Mouse (Mus musculus) lung, embryonic 15.5 days (tissue): ENCODE results near the gene Crtc3. TPM values are rescaled to one million over a fixed set of nuclear protein-coding genes. Genes with fewer than 3 reads are reported as not detected.

ENCODE experiments used
- ATAC-seq: fragments of 200-750 bp; cut with Nextera tagmentation; 2 replicates; pipeline ENCODE4 v1.8.0; 2017; ENCODE audit warnings: moderate number of reproducible peaks, borderline replicate concordance; ENCODE audit not compliant: low FRiP score, low TSS enrichment; ENCODE audit errors: extremely low read depth
- H3K27ac ChIP-seq: fragments of 300-500 bp; sonication (generic); 2 replicates; pipeline ENCODE4 v1.5.1; 2015; ENCODE audit warnings: moderate library complexity, mild to moderate bottlenecking, inconsistent platforms
- H3K27me3 ChIP-seq: fragments of 300-500 bp; sonication (generic); 2 replicates; pipeline ENCODE4 v1.6.1; 2015; ENCODE audit warnings: inconsistent platforms
- H3K36me3 ChIP-seq: fragments of 300-500 bp; sonication (generic); 2 replicates; pipeline ENCODE4 v1.6.1; 2015; ENCODE audit warnings: inconsistent platforms
- H3K4me1 ChIP-seq: fragments of 300-500 bp; sonication (generic); 2 replicates; pipeline ENCODE4 v1.6.1; 2015; ENCODE audit warnings: inconsistent platforms
- H3K4me2 ChIP-seq: fragments of 300-500 bp; sonication (generic); 2 replicates; pipeline ENCODE4 v1.6.1; 2015; ENCODE audit warnings: inconsistent platforms, mild to moderate bottlenecking, moderate library complexity
- H3K4me3 ChIP-seq: fragments of 300-500 bp; sonication (generic); 2 replicates; pipeline ENCODE4 v1.5.1; 2015; ENCODE audit warnings: mild to moderate bottlenecking, inconsistent platforms
- H3K9ac ChIP-seq: fragments of 300-500 bp; sonication (generic); 2 replicates; pipeline ENCODE4 v1.6.1; 2015; ENCODE audit warnings: inconsistent platforms
- H3K9me3 ChIP-seq: fragments of 300-500 bp; sonication (generic); 2 replicates; pipeline ENCODE4 v1.6.1; 2016; ENCODE audit warnings: inconsistent platforms
- whole genome bisulfite sequencing: fragments of 180-500 bp; shearing (Covaris S2); methylation state at CpG from one replicate; pipeline ENCODE4 v1.1.7; 2015; 5-methylcytosine and 5-hydroxymethylcytosine counted together
- polyA plus RNA-seq: library from polyadenylated mRNA; unstranded; fragments of >200 nt; fragmentation: Nextera tagmentation; extraction: Ambion mirVana; gene quantifications from 2 replicates; pipeline ENCODE4 v1.2.1, GENCODE M21; 2015

Gene Crtc3
- polyA plus RNA-seq, 1 experiment from 2014 or later = 26.1 TPM

- H3K4me2 ChIP-seq = no peak overlapping the region
- no peak for ATAC-seq
- H3K9ac ChIP-seq = no peak overlapping the region
- H3K27me3 ChIP-seq = no peaks in the 10 kb centered on the region
- WGBS = 60% methylated on average over 5 of the region's 5 CpGs
- H3K27ac ChIP-seq = no peak overlapping the region
- H3K4me1 ChIP-seq = no peaks in the 10 kb centered on the region
- H3K9me3 ChIP-seq = no peaks in the 10 kb centered on the region
- H3K36me3 ChIP-seq = no peaks in the 10 kb centered on the region
- no peak overlapping the region for H3K4me3 ChIP-seq
These were observed 149.1 kb downstream of the Crtc3 start for GRCm38 (mm10) chr7:80539581-80539980.

Other genes starting within 250 kb of the Crtc3 start
- 28.0 and 29.6 TPM in 2 replicates for gene Blm, start 153.8 kb downstream of the Crtc3 start, polyA plus RNA-seq
- 107 and 115 TPM in 2 replicates for gene Iqgap1, start 137.1 kb upstream of the Crtc3 start, polyA plus RNA-seq
- gene Zscan2, start 172.0 kb upstream of the Crtc3 start, polyA plus RNA-seq = 2.7 and 2.9 TPM in 2 replicates
- gene Wdr73, start 212.4 kb upstream of the Crtc3 start, polyA plus RNA-seq = 36.9 and 37.1 TPM in 2 replicates
- gene Nmb, start 216.2 kb upstream of the Crtc3 start, polyA plus RNA-seq = 7.3 and 8.9 TPM in 2 replicates